Mouse (Mus musculus): ENCODE results near the gene Olfr211. TPM values are rescaled to one million over a fixed set of nuclear protein-coding genes. Genes with fewer than 3 reads are reported as not detected.

Olfr211 gene
- polyA plus RNA-seq (2015; fragmentation: Nextera tagmentation; extraction: Ambion mirVana): not detected in 2 replicates

GRCm38 (mm10) chr6:116488791-116489190 lies at the start of gene Olfr211:
Gene Olfr211, plus strand, starts transcription at chr6:116489091.
- 66% methylated on average over 4 of the region's 4 CpGs for WGBS
- Histone ChIP-seq H3K4me2 (ENCODE audit: low read length) (no peak within 1 kb of the TSS), H3K36me3 (ENCODE audit: control insufficient read depth, insufficient read depth, low read length) (no peaks in the 10 kb centered on the region), H3K27ac (ENCODE audit: low read depth, low read length) (no peak within 1 kb of the TSS), H3K4me3 (ENCODE audit: low read length) (no peak within 1 kb of the TSS), H3K4me1 (ENCODE audit: control insufficient read depth, insufficient read depth, low read depth, low read length) (no peaks in the 10 kb centered on the region), H3K9me3 (ENCODE audit: control insufficient read depth, low read length) (0 out of 2 replicates have a peak, but pooled peaks cover 2% of the 10 kb centered on the region), H3K9ac (ENCODE audit: low read depth, low read length) (no peak within 1 kb of the TSS), H3K27me3 (replicated peaks; ENCODE audit: control insufficient read depth, insufficient read depth, low read length) (no peaks in the 10 kb centered on the region)
- ATAC-seq: no peak

- no peak overlapping the region for H3K27ac ChIP-seq (ENCODE audit: low read depth, low read length)
- H3K4me3 ChIP-seq (ENCODE audit: low read length): no peak overlapping the region
- H3K27me3 ChIP-seq (replicated peaks; ENCODE audit: control insufficient read depth, insufficient read depth, low read length): no peaks in the 10 kb centered on the region
- H3K9ac ChIP-seq (ENCODE audit: low read depth, low read length): no peak overlapping the region
- no peaks in the 10 kb centered on the region for H3K4me1 ChIP-seq (ENCODE audit: control insufficient read depth, insufficient read depth, low read depth, low read length)
- H3K9me3 ChIP-seq (ENCODE audit: control insufficient read depth, low read length): no peaks in the 10 kb centered on the region
- no peak for ATAC-seq
- WGBS: 92% methylated on average over 6 of the region's 6 CpGs
- no peaks in the 10 kb centered on the region for H3K36me3 ChIP-seq (ENCODE audit: control insufficient read depth, insufficient read depth, low read length)
- no peak overlapping the region for H3K4me2 ChIP-seq (ENCODE audit: low read length)
Measured at GRCm38 (mm10) chr6:116439531-116439930, 49.4 kb upstream of the Olfr211 start.

GRCm38 (mm10) chr6:116440447-116440846 lies 48.4 kb upstream of the Olfr211 start:
- Histone ChIP-seq H3K4me1 (ENCODE audit: control insufficient read depth, insufficient read depth, low read depth, low read length) (no peaks in the 10 kb centered on the region), H3K27me3 (replicated peaks; ENCODE audit: control insufficient read depth, insufficient read depth, low read length) (no peaks in the 10 kb centered on the region), H3K27ac (ENCODE audit: low read depth, low read length) (no peak overlapping the region), H3K9me3 (ENCODE audit: control insufficient read depth, low read length) (no peaks in the 10 kb centered on the region), H3K36me3 (ENCODE audit: control insufficient read depth, insufficient read depth, low read length) (no peaks in the 10 kb centered on the region), H3K4me2 (ENCODE audit: low read length) (no peak overlapping the region), H3K4me3 (ENCODE audit: low read length) (no peak overlapping the region), H3K9ac (ENCODE audit: low read depth, low read length) (no peak overlapping the region)
- no peak for ATAC-seq
- WGBS: 62% methylated on average over 4 of the region's 4 CpGs

DNA sequence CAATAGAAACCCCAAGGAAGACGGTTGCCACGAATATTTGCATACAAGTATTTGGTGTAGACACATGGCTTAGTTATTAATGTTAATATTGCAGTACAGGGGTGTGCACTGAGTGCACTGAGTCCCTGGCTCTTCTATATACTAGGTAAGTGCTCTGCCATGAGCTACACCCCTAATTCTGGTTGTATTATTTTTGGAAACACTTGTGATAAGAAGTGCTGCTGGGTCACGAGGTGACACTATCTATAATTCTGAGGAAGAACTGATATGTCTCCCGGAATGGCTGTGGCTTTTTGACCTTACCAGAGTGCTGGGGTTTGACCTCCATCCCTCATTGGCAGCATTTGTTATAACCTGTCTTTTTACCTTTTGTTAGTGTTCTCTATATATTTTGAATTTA lies 48.0 kb upstream of the Olfr211 start:
- 88% methylated on average over 4 of the region's 4 CpGs for WGBS
- Histone ChIP-seq H3K27ac (ENCODE audit: low read depth, low read length) (no peak overlapping the region), H3K4me3 (ENCODE audit: low read length) (no peak overlapping the region), H3K27me3 (replicated peaks; ENCODE audit: control insufficient read depth, insufficient read depth, low read length) (no peaks in the 10 kb centered on the region), H3K4me2 (ENCODE audit: low read length) (no peak overlapping the region), H3K4me1 (ENCODE audit: control insufficient read depth, insufficient read depth, low read depth, low read length) (no peaks in the 10 kb centered on the region), H3K36me3 (ENCODE audit: control insufficient read depth, insufficient read depth, low read length) (no peaks in the 10 kb centered on the region), H3K9me3 (ENCODE audit: control insufficient read depth, low read length) (no peaks in the 10 kb centered on the region), H3K9ac (ENCODE audit: low read depth, low read length) (no peak overlapping the region)
- no peak for ATAC-seq

DNA sequence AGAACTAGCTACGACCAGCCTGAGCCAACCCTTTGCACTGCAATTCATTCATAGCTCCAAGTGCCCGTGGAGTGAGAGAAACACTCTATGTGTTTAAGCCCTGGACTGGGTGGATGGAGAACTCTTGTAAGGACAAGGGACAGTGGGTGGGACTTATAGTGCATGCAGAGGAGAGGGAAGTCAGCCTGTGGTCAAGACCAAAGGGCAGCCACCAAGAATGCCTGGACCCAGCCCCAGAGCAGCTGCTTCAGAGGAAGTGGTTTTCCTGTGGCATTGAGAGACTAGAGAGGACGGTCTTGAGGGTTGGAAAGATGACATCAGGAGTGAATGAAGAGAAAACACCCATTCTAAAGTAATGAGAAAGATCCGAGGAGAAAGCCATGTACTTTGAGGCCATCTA lies 33.1 kb upstream of the Olfr211 start:
- Histone ChIP-seq H3K4me2 (ENCODE audit: low read length) (no peak overlapping the region), H3K9ac (ENCODE audit: low read depth, low read length) (no peak overlapping the region), H3K27me3 (replicated peaks; ENCODE audit: control insufficient read depth, insufficient read depth, low read length) (0 out of 2 replicates have a peak, but pooled peaks cover 4% of the 10 kb centered on the region), H3K9me3 (ENCODE audit: control insufficient read depth, low read length) (no peaks in the 10 kb centered on the region), H3K4me1 (ENCODE audit: control insufficient read depth, insufficient read depth, low read depth, low read length) (peaks cover 3% of the 10 kb centered on the region), H3K27ac (ENCODE audit: low read depth, low read length) (no peak overlapping the region), H3K4me3 (ENCODE audit: low read length) (no peak overlapping the region), H3K36me3 (ENCODE audit: control insufficient read depth, insufficient read depth, low read length) (no peaks in the 10 kb centered on the region)
- ATAC-seq: no peak
- 77% methylated on average over 4 of the region's 4 CpGs for WGBS

DNA sequence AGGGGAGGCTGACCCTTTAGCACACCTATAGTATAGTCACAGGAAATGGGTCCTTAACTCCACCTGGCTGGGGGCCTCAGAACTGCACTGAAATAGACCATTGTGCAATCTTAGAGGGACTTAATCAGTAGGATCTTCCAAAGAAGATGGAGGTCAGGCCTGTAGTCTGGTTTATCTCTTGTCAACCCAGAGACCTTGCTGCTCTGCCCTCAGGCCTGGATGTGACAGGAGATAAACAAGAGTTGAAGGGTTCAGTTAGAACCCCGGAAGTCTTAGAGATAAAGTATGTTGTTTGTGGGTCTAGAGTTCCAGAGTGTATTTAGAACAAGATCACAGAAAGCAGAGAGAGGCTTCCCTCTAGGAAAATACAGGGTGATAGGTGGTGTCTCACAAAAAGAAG lies 32.4 kb upstream of the Olfr211 start:
- no peak overlapping the region for H3K9ac ChIP-seq (ENCODE audit: low read depth, low read length)
- ATAC-seq: no peak
- no peak overlapping the region for H3K4me2 ChIP-seq (ENCODE audit: low read length)
- 87% methylated on average over 1 of the region's 1 CpGs for WGBS
- peaks cover 6% of the 10 kb centered on the region for H3K4me1 ChIP-seq (ENCODE audit: control insufficient read depth, insufficient read depth, low read depth, low read length)
- no peaks in the 10 kb centered on the region for H3K9me3 ChIP-seq (ENCODE audit: control insufficient read depth, low read length)
- peaks cover 8% of the 10 kb centered on the region for H3K27me3 ChIP-seq (replicated peaks; ENCODE audit: control insufficient read depth, insufficient read depth, low read length)
- no peak overlapping the region for H3K27ac ChIP-seq (ENCODE audit: low read depth, low read length)
- no peaks in the 10 kb centered on the region for H3K36me3 ChIP-seq (ENCODE audit: control insufficient read depth, insufficient read depth, low read length)
- no peak overlapping the region for H3K4me3 ChIP-seq (ENCODE audit: low read length)

DNA sequence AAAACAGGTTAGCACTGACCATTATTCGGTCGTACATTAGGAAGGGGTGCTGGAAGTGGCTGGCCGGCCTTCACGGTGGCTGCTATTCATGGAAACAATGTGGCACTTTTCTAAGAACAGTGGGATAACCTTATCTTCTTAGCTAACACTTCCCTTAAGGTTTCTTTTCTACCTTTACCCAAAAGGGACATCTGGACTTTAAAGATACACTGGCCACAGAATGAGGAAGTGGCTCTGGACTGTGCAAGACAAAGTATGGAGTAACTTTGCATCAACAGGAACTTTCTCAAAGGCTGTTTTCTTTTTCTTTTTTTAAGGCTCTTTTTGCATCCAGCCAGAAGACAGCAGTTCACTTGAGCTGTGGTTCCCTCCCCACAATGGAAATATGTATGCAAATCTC lies 30.2 kb upstream of the Olfr211 start:
- H3K4me3 ChIP-seq (ENCODE audit: low read length): no peak overlapping the region
- H3K27me3 ChIP-seq (replicated peaks; ENCODE audit: control insufficient read depth, insufficient read depth, low read length): peaks cover 8% of the 10 kb centered on the region
- ATAC-seq: no peak
- H3K27ac ChIP-seq (ENCODE audit: low read depth, low read length): no peak overlapping the region
- H3K9ac ChIP-seq (ENCODE audit: low read depth, low read length): no peak overlapping the region
- H3K9me3 ChIP-seq (ENCODE audit: control insufficient read depth, low read length): no peaks in the 10 kb centered on the region
- H3K36me3 ChIP-seq (ENCODE audit: control insufficient read depth, insufficient read depth, low read length): no peaks in the 10 kb centered on the region
- 93% methylated on average over 4 of the region's 4 CpGs for WGBS
- H3K4me2 ChIP-seq (ENCODE audit: low read length): no peak overlapping the region
- H3K4me1 ChIP-seq (ENCODE audit: control insufficient read depth, insufficient read depth, low read depth, low read length): peaks cover 6% of the 10 kb centered on the region

- Histone ChIP-seq H3K9me3 (ENCODE audit: control insufficient read depth, low read length) (no peaks in the 10 kb centered on the region), H3K4me3 (ENCODE audit: low read length) (no peak overlapping the region), H3K36me3 (ENCODE audit: control insufficient read depth, insufficient read depth, low read length) (no peaks in the 10 kb centered on the region), H3K9ac (ENCODE audit: low read depth, low read length) (no peak overlapping the region), H3K4me1 (ENCODE audit: control insufficient read depth, insufficient read depth, low read depth, low read length) (peaks cover 6% of the 10 kb centered on the region), H3K27ac (ENCODE audit: low read depth, low read length) (no peak overlapping the region), H3K27me3 (replicated peaks; ENCODE audit: control insufficient read depth, insufficient read depth, low read length) (peaks cover 8% of the 10 kb centered on the region), H3K4me2 (ENCODE audit: low read length) (no peak overlapping the region)
- 71% methylated on average over 2 of the region's 2 CpGs for WGBS
- ATAC-seq: no peak
Measured at GRCm38 (mm10) chr6:116459232-116459631, 29.7 kb upstream of the Olfr211 start.

DNA sequence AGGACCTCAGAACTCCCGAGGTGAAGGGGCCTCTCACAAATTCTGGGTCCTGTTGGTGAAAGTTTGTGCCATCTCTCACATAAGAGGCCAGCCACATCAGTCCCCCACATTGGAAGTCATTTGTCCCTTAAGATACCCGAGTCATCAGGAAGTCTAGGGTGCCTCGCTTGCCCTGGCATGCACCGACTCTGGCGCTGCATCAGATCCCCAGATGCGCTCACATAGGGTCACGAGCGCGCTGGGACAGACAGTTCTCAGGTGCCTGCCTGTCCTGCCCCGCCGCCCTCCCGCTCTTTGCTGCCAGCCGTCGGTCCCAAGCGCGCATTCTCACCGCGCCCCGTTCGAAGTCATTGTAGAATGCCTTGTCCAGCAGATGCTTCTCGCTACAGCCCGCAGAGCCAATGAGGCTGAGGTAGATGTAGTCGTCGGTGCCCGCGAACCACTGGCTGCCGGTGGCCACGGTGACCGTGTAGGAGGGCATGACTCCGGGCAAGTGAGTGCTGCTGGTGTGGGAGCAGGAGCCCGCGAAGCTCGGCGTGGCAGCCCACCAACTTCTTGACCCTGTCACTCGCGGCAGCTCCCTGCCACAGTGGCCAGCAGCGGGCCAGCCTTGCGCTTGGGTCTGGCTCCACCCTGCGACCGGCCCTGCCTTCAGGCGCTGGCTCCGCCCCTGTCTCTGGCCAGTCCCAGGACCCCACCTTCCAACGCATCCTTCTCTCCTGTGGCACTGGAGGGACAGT lies 28.2 kb upstream of the Olfr211 start, which contains the start of gene Alox5:
Gene Alox5 (minus strand): TSS at position 635 of the 740 bp plus-strand sequence.
- peaks cover 6% of the 10 kb centered on the region for H3K4me1 ChIP-seq (ENCODE audit: control insufficient read depth, insufficient read depth, low read depth, low read length)
- peaks cover 8% of the 10 kb centered on the region for H3K27me3 ChIP-seq (replicated peaks; ENCODE audit: control insufficient read depth, insufficient read depth, low read length)
- H3K27ac ChIP-seq (ENCODE audit: low read depth, low read length): no peak within 1 kb of the TSS
- peak within 1 kb of the TSS; percentile 63 for H3K4me2 ChIP-seq (ENCODE audit: low read length)
- WGBS: 3% methylated on average over 43 of the region's 43 CpGs
- H3K36me3 ChIP-seq (ENCODE audit: control insufficient read depth, insufficient read depth, low read length): no peaks in the 10 kb centered on the region
- peak within 1 kb of the TSS; percentile 40 for H3K4me3 ChIP-seq (ENCODE audit: low read length)
- H3K9me3 ChIP-seq (ENCODE audit: control insufficient read depth, low read length): no peaks in the 10 kb centered on the region
- H3K9ac ChIP-seq (ENCODE audit: low read depth, low read length): peak within 1 kb of the TSS; percentile 53; the same call in 1 of the 2 replicates
- peak; percentile 64; the same call in 1 of the 2 replicates for ATAC-seq

All from hindbrain, embryonic 16.5 days (tissue).